Mouse (Mus musculus) CH12.LX (cell line): ENCODE results near the gene Exoc6b. TPM values are rescaled to one million over a fixed set of nuclear protein-coding genes. Genes with fewer than 3 reads are reported as not detected.

Experiments
- DNase-seq: peaks from one replicate; pipeline ENCODE4 v3.0.0-alpha.2; 2013; ENCODE audit errors: extremely low read depth
- H3K27ac ChIP-seq: 2 replicates; pipeline ENCODE4 v1.5.1; 2012; ENCODE audit warnings: low read depth, mild to moderate bottlenecking, control low read depth, moderate library complexity; ENCODE audit not compliant: insufficient read depth
- H3K27me3 ChIP-seq: replicated peaks from 2 replicates; pipeline ENCODE3; 2012; ENCODE audit warnings: inconsistent platforms
- H3K36me3 ChIP-seq, 2 experiments: replicated peaks in 1 of 2; 2 replicates each; pipeline versions ENCODE3 to v1.6.1; 2012; ENCODE audit warnings: inconsistent platforms in 1 of 2, low read length in 1 of 2, mild to moderate bottlenecking in 1 of 2, mixed read lengths in 1 of 2, moderate library complexity in 1 of 2; ENCODE audit not compliant: control insufficient read depth in 1 of 2, insufficient read depth in 1 of 2
- H3K4me1 ChIP-seq, 2 experiments: 2 replicates each; pipeline ENCODE4 v1.6.1; 2012; ENCODE audit warnings: inconsistent platforms in 1 of 2, moderate library complexity in 1 of 2; ENCODE audit not compliant: insufficient read depth in 2 of 2, control insufficient read depth in 1 of 2
- H3K4me2 ChIP-seq: 2 replicates; pipeline ENCODE4 v1.6.1; 2012; ENCODE audit warnings: low read depth, mild to moderate bottlenecking, control low read depth; ENCODE audit not compliant: poor library complexity, insufficient read depth, severe bottlenecking
- H3K4me3 ChIP-seq, 3 experiments: fragments of 150-350 bp in 1 of 3; sonication (generic) in 1 of 3; replicated peaks in 1 of 3; 2 replicates each; pipeline versions ENCODE3 to v1.5.1; 2011 to 2012; ENCODE audit warnings: low read depth in 2 of 3, low read length in 2 of 3, mild to moderate bottlenecking in 2 of 3, moderate library complexity in 2 of 3, control low read depth in 1 of 3, improper control_type of control experiment in 1 of 3, inconsistent platforms in 1 of 3, mixed read lengths in 1 of 3; ENCODE audit not compliant: poor library complexity in 1 of 3
- H3K79me2 ChIP-seq: replicated peaks from 2 replicates; pipeline ENCODE4 v1.6.1; 2012; ENCODE audit warnings: mild to moderate bottlenecking, moderate library complexity; ENCODE audit not compliant: control insufficient read depth, poor library complexity, insufficient read depth, severe bottlenecking; ENCODE audit errors: extremely low read depth
- H3K9ac ChIP-seq: 2 replicates; pipeline ENCODE4 v1.6.1; 2012; ENCODE audit warnings: low read depth, mild to moderate bottlenecking, control low read depth, moderate library complexity; ENCODE audit not compliant: insufficient read depth
- H3K9me3 ChIP-seq: replicated peaks from 2 replicates; pipeline ENCODE3; 2012; ENCODE audit warnings: low read length, inconsistent platforms, mixed read lengths
- CTCF ChIP-seq, 2 experiments: IDR thresholded peaks in 1 of 2; conservative IDR thresholded peaks in 1 of 2; 2 replicates each; pipeline ENCODE4 v1.5.1; 2011 to 2012; ENCODE audit warnings: low read depth in 2 of 2, low read length in 2 of 2, improper control_type of control experiment in 1 of 2, inconsistent platforms in 1 of 2, mild to moderate bottlenecking in 1 of 2, moderate library complexity in 1 of 2
- KAT2A ChIP-seq: IDR thresholded peaks from 2 replicates; pipeline ENCODE4 v1.6.1; 2012; ENCODE audit warnings: low read length, improper control_type of control experiment, inconsistent platforms; ENCODE audit not compliant: insufficient replicate concordance
- POLR2A ChIP-seq: IDR thresholded peaks from 2 replicates; pipeline ENCODE4 v1.6.1; 2011; ENCODE audit warnings: low read depth, mild to moderate bottlenecking, improper control_type of control experiment, low read length
- RAD21 ChIP-seq: IDR thresholded peaks from 2 replicates; pipeline ENCODE4 v1.6.1; 2011; ENCODE audit warnings: low read depth, mild to moderate bottlenecking, low read length, improper control_type of control experiment, moderate library complexity
- RCOR1 ChIP-seq: conservative IDR thresholded peaks from 2 replicates; pipeline ENCODE4 v1.6.1; 2012; ENCODE audit warnings: low read depth, mild to moderate bottlenecking, inconsistent platforms, low read length, improper control_type of control experiment
- SMC3 ChIP-seq: IDR thresholded peaks from 2 replicates; pipeline ENCODE4 v1.6.1; 2011; ENCODE audit warnings: low read depth, low read length, improper control_type of control experiment
- ZC3H11A ChIP-seq: IDR thresholded peaks from 2 replicates; pipeline ENCODE4 v1.6.1; 2012; ENCODE audit warnings: low read depth, mild to moderate bottlenecking, inconsistent platforms, low read length, improper control_type of control experiment
- ZKSCAN1 ChIP-seq: IDR thresholded peaks from 2 replicates; pipeline ENCODE4 v1.6.1; 2012; ENCODE audit warnings: low read depth, inconsistent platforms, low read length, improper control_type of control experiment, borderline replicate concordance
- ZMIZ1 ChIP-seq: IDR thresholded peaks from 2 replicates; pipeline ENCODE4 v1.6.1; 2012; ENCODE audit warnings: low read depth, mild to moderate bottlenecking, inconsistent platforms, low read length, improper control_type of control experiment
- ZNF384 ChIP-seq: IDR thresholded peaks from 2 replicates; pipeline ENCODE4 v1.6.1; 2012; ENCODE audit warnings: low read depth, low read length, improper control_type of control experiment, inconsistent platforms
- dilution Hi-C: fragments of 300-500 bp; cut with MboI; formaldehyde crosslinking; loops from 2 replicates; pipeline ENCODE4 v1.14.3; 2020; ENCODE audit warnings: low sequenced_read_pairs; ENCODE audit not compliant: extremely low pct_unique_long_range_greater_than_20kb, extremely low pct_ligation_motif_present
- in situ Hi-C: fragments of 300-500 bp; cut with MboI; formaldehyde crosslinking; loops from 3 replicates; pipeline ENCODE4 v1.14.3; 2019; ENCODE audit warnings: low sequenced_read_pairs, low pct_ligation_motif_present, low pct_unique_long_range_greater_than_20kb, mixed read lengths
- polyA plus RNA-seq: library from polyadenylated mRNA; unstranded; fragments of >175 nt; gene quantifications from 2 replicates; pipeline ENCODE4 v1.2.1, GENCODE M21; 2012; ENCODE audit warnings: low read depth; ENCODE audit not compliant: insufficient read length
- total RNA-seq, 2 experiments: library from RNA; depleted of rRNA; stranded (reverse); fragments of 300-350 nt in 1 of 2; fragments of >200 nt in 1 of 2; gene quantifications; 2 replicates each; pipeline ENCODE4 v1.2.3; 2012 to 2014

The Exoc6b gene
- total and polyA plus RNA-seq, 3 experiments, result 1.7 to 5.2 (median 3.5) TPM

DNA sequence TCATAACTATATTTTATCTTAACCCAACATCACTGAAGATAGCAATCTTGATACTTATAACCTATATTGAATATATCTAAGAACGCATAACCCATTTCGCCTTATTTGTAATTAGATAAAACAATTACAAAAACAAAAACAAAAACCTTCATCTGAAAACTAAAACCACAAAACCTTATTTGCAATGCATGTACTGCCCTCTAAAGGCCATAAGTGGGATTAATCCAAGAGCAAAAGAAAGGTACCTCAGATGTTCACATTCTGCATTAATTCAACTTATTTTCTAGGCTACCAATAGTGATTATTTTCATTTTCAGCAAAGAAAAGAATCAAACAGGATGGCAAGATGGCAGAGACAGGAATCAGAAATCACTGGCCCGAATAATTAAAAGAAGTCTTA is 143.2 kb downstream of the Exoc6b start:
- TF ChIP-seq RAD21, result peak; percentile 61
- no peak for TF ChIP-seq RCOR1
- peak; percentile 10; the same call in 1 of the 2 replicates for TF ChIP-seq SMC3
- TF ChIP-seq CTCF (conservative IDR thresholded peaks at IDR 0.05 in 1 of 2, IDR thresholded peaks at IDR 0.05 in 1 of 2; ENCODE audit: low read depth in 2 of 2, low read length in 2 of 2), result peak; percentile 37 to 67; a peak in 3 of 4 replicates
- no peak overlapping the region for H3K4me2 ChIP-seq
- H3K27ac ChIP-seq, result no peak overlapping the region
- dilution Hi-C loops, result no loop called here
- H3K79me2 ChIP-seq, result no peaks in the 10 kb centered on the region
- H3K9me3 ChIP-seq, result no peaks in the 10 kb centered on the region
- no peaks in the 10 kb centered on the region for H3K27me3 ChIP-seq
- no peak overlapping the region for H3K4me3 ChIP-seq
- H3K4me1 ChIP-seq, result no peaks in the 10 kb centered on the region
- in situ Hi-C loops, result no loop called here
- H3K36me3 ChIP-seq, result no peaks in the 10 kb centered on the region
- H3K9ac ChIP-seq, result no peak overlapping the region
- peak; percentile 12 for DNase-seq

DNA sequence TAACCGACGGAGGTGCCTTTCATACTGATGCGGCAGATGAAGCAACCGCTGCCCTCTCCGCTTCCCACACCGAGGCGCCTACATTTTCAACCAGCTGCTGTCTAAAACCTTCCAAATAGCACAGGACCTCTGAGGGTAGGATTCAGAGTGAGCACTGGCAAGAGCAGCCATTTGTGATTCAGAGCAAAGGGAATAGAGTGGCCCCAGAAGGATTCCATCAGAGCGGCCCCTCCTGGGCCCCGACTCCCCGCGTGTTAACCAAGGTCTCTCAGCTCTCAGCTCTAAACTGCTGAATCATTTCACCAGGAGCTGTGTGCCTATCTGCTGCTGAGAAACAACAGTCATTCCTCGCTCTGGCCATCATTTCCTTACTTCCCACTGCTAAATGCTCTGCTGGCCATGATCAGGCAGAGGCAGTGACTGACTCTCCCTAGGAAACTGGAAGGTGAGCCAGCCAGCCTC is 145.5 kb downstream of the Exoc6b start:
- no peaks in the 10 kb centered on the region for H3K36me3 ChIP-seq
- H3K27me3 ChIP-seq, result no peaks in the 10 kb centered on the region
- H3K9ac ChIP-seq, result no peak overlapping the region
- dilution Hi-C loops (no loop called here), in situ Hi-C loops (loop anchor here (25.0 kb wide), 1 partner anchor 336 kb away; the partner anchor contains the start of gene Cyp26b1)
- no peak overlapping the region for H3K4me3 ChIP-seq
- H3K9me3 ChIP-seq, result no peaks in the 10 kb centered on the region
- DNase-seq, result no peak
- no peak overlapping the region for H3K4me2 ChIP-seq
- TF ChIP-seq KAT2A (no peak), ZKSCAN1 (no peak), ZC3H11A (no peak), ZMIZ1 (no peak), SMC3 (no peak)
- TF ChIP-seq, all 38 proteins: peak for 0
- H3K4me1 ChIP-seq, result no peaks in the 10 kb centered on the region
- no peak overlapping the region for H3K27ac ChIP-seq
- no peaks in the 10 kb centered on the region for H3K79me2 ChIP-seq

DNA sequence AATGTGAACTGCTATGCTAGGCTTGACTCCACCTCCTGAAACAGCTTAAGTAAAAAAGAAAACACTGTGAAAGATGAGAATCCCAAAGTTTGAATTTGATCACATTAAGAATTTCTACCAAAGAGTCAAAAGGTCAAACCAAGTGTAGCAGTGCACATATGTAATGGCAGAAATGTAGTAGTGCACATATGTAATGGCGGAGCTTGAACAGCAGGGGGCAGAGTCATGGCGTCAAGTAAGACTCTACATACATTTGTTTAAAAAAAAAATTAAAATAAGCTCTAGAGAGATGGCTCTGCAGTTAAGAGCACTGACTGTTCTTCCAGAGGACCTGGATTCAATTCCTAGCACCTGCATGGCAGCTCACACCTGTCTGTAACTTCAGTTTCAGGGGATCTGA is 153.0 kb downstream of the Exoc6b start:
- no peak overlapping the region for H3K4me3 ChIP-seq
- no peaks in the 10 kb centered on the region for H3K4me1 ChIP-seq
- peak; percentile 46 for DNase-seq

More for the DNA sequence above, 153.0 kb downstream of the Exoc6b start:
- Histone ChIP-seq H3K4me2 (no peak overlapping the region), H3K9me3 (no peaks in the 10 kb centered on the region)
- TF ChIP-seq ZNF384 (peak; percentile 84), POLR2A (no peak), RAD21 (peak; percentile 48), SMC3 (peak; percentile 85), CTCF (conservative IDR thresholded peaks at IDR 0.05 in 1 of 2, IDR thresholded peaks at IDR 0.05 in 1 of 2; ENCODE audit: low read depth in 2 of 2, low read length in 2 of 2) (peak; percentile 78)
- TF ChIP-seq, all 38 proteins: peak for 4
- Histone ChIP-seq H3K27ac (no peak overlapping the region), H3K79me2 (no peaks in the 10 kb centered on the region), H3K9ac (no peak overlapping the region), H3K27me3 (no peaks in the 10 kb centered on the region), H3K36me3 (no peaks in the 10 kb centered on the region)
- dilution Hi-C loops (no loop called here), in situ Hi-C loops (loop anchor here (5.0 to 25.0 kb wide), 2 partner anchors 206 to 329 kb away; partner anchors contain the start of gene Cyp26b1)
